Mouse (Mus musculus): ENCODE measurements around the gene Gdf7. TPM values are rescaled to one million over a fixed set of nuclear protein-coding genes. Genes with fewer than 3 reads are reported as not detected.

Gdf7 gene
- total RNA-seq, 1 experiment from 2014 or later = not detected

- no peak for ATAC-seq (replicated peaks; ENCODE audit: insufficient number of reproducible peaks, low FRiP score, low TSS enrichment, poor library complexity, severe bottlenecking)
Measured at GRCm38 (mm10) chr12:8260297-8260696, 41.5 kb downstream of the Gdf7 start.

Other genes with a start within 250 kb of the Gdf7 start
- 29.8 to 43.5 TPM (median 36.6 TPM) in 3 replicates for gene Ldah, start 93.8 kb downstream of the Gdf7 start, total RNA-seq (2017)
- 1.7 to 6.6 TPM (median 4.0 TPM) in 3 replicates for gene Hs1bp3, start 11.5 kb upstream of the Gdf7 start, total RNA-seq (2017)
- gene Rhob, start 198.1 kb upstream of the Gdf7 start, total RNA-seq (2017) = 45.8 to 134 TPM (median 53.2 TPM) in 3 replicates

Measured in monocyte, adult 5-6 weeks (primary cell).